Mouse (Mus musculus) heart, embryonic 12.5 days (tissue): Measurements from ENCODE around the gene Tmem25. TPM values are rescaled to one million over a fixed set of nuclear protein-coding genes. Genes with fewer than 3 reads are reported as not detected.

ENCODE experiments used
- ATAC-seq: fragments of 200-750 bp; cut with Nextera tagmentation; 2 replicates; pipeline ENCODE4 v1.8.0; 2017; ENCODE audit warnings: moderate TSS enrichment, moderate library complexity; ENCODE audit not compliant: insufficient number of reproducible peaks, low FRiP score
- H3K27ac ChIP-seq: fragments of 300-500 bp; sonication (generic); 2 replicates; pipeline ENCODE4 v1.5.1; 2016; ENCODE audit warnings: mild to moderate bottlenecking, moderate library complexity; ENCODE audit not compliant: poor library complexity, severe bottlenecking
- H3K27me3 ChIP-seq: fragments of 300-500 bp; sonication (generic); replicated peaks from 2 replicates; pipeline ENCODE4 v1.6.1; 2016; ENCODE audit warnings: mild to moderate bottlenecking, moderate library complexity
- H3K36me3 ChIP-seq: fragments of 300-500 bp; sonication (generic); 2 replicates; pipeline ENCODE4 v1.6.1; 2016; ENCODE audit warnings: mild to moderate bottlenecking, moderate library complexity
- H3K4me1 ChIP-seq: fragments of 300-500 bp; sonication (generic); replicated peaks from 2 replicates; pipeline ENCODE4 v1.6.1; 2016; ENCODE audit warnings: mild to moderate bottlenecking
- H3K4me2 ChIP-seq: fragments of 300-500 bp; sonication (generic); 2 replicates; pipeline ENCODE4 v1.6.1; 2016; ENCODE audit warnings: mild to moderate bottlenecking, moderate library complexity
- H3K4me3 ChIP-seq: fragments of 300-500 bp; sonication (generic); 2 replicates; pipeline ENCODE4 v1.5.1; 2016; ENCODE audit warnings: mild to moderate bottlenecking
- H3K9ac ChIP-seq: fragments of 300-500 bp; sonication (generic); 2 replicates; pipeline ENCODE4 v1.6.1; 2016; ENCODE audit warnings: mild to moderate bottlenecking, moderate library complexity
- H3K9me3 ChIP-seq: fragments of 300-500 bp; sonication (generic); replicated peaks from 2 replicates; pipeline ENCODE4 v1.6.1; 2016; ENCODE audit warnings: mild to moderate bottlenecking, moderate library complexity
- WGBS: fragments of 180-500 bp; shearing (Covaris S2); methylation state at CpG from one replicate; pipeline ENCODE4 v1.1.7; 2016; 5-methylcytosine and 5-hydroxymethylcytosine counted together
- polyA plus RNA-seq: library from polyadenylated mRNA; unstranded; fragments of >200 nt; fragmentation: Nextera tagmentation; extraction: Ambion mirVana; gene quantifications from 2 replicates; pipeline ENCODE4 v1.2.1, GENCODE M21; 2016

Gene Tmem25
- polyA plus RNA-seq, result 2.2 and 2.4 TPM in 2 replicates

DNA sequence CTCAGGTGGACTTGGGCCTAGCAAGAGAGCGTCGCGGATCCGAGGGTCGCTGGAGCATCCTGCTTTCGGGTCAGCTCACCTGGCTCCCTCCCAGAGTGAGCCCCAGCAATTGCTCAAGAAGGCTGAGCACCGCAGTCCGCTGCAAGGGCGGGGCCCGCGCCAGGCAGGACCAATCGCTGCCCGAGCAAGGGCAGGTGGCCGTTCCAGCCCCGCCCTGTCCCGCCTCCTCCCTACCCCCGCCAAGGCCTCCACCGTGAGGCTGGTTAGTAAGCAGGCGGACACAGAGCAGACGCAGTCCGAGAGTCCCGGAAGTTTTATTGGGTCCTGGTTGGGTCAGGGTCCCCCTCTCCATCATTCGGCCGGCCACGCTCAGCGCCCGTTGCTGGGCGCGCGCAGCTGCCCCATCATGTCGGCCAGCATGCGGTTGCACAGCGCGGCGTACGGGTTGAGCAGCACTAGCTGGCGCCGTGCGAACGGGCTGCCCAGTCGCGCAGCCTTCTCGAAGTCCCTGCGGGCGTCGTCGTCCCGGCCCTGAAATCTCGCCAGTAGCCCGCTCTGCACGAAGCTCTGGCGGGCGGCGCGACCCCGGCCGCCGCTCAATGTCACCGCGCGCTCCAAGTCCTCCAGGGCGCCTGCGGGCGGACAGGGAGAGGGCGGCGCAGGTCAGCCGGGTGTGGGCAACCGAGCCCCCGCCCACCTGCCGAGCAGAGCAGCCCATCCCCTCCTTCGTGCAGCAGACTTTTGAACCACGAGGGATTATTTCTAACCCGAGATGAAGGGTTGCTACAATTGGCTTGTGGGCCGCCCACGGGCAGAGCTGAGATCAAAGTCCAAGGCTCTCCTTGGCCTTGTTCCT, at the start of gene Tmem25:
Tmem25 (minus strand) TSS at position 206 of the 856 bp plus-strand sequence.
- Histone ChIP-seq H3K36me3 (no peaks in the 10 kb centered on the region), H3K4me2 (peak within 1 kb of the TSS; percentile 91), H3K4me3 (peak within 1 kb of the TSS; percentile 66), H3K27me3 (peaks cover 30% of the 10 kb centered on the region), H3K27ac (peak within 1 kb of the TSS; percentile 49), H3K4me1 (peaks cover 13% of the 10 kb centered on the region), H3K9ac (peak within 1 kb of the TSS; percentile 77), H3K9me3 (no peaks in the 10 kb centered on the region)
- under 1% methylated on average over 75 of the region's 75 CpGs for WGBS
- ATAC-seq, result peak; percentile 92

DNA sequence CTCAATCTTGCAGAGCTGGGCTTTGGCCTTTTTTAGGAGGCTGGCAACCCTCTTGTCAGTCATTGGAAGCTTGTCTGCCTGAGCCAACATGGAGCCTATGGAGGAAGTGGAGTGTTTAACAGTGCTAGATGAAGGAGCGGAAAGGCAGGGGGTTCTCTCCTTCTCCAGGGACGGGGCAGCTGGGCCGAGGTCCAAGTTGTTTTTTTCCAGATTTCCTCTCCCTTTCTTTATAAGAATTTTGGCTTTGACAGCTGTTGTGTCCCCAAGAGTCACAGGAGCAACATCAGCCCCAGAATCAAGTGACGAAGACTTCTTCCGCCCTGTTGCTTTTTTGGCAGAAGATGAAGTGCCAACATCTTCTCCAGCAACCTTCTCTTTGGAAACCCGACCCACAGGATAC, 48.3 kb upstream of the Tmem25 start:
- Histone ChIP-seq H3K27me3 (no peaks in the 10 kb centered on the region), H3K27ac (no peak overlapping the region), H3K4me3 (no peak overlapping the region), H3K36me3 (peaks cover 72% of the 10 kb centered on the region), H3K9me3 (no peaks in the 10 kb centered on the region), H3K9ac (no peak overlapping the region), H3K4me1 (0 out of 2 replicates have a peak, but pooled peaks cover 2% of the 10 kb centered on the region), H3K4me2 (no peak overlapping the region)
- 81% methylated on average over 6 of the region's 6 CpGs for WGBS
- ATAC-seq, result no peak

DNA sequence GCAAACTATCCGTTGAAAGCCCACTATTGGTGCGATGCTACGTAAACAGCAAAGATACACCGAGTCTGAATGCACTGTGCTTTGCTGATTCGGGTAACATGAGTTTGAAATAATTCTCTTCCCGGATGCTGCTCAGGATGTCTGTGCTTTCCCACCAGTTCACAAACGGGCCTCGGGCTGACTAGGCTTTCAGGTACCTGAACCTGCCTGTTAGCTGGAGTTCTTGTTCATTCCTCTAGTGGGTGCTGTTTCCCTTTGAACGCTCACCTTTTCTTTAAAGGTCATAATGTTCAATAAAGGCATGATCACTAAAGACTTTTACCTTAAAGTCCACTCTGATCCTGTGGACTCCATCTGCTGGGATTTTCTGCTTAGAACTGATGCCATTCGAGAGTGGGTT, 42.1 kb upstream of the Tmem25 start:
- H3K36me3 ChIP-seq, result peaks cover 88% of the 10 kb centered on the region
- no peaks in the 10 kb centered on the region for H3K27me3 ChIP-seq
- no peak overlapping the region for H3K27ac ChIP-seq
- 86% methylated on average over 10 of the region's 10 CpGs for WGBS
- no peak for ATAC-seq
- H3K9me3 ChIP-seq, result no peaks in the 10 kb centered on the region
- no peak overlapping the region for H3K9ac ChIP-seq
- no peak overlapping the region for H3K4me2 ChIP-seq
- 0 out of 2 replicates have a peak, but pooled peaks cover 2% of the 10 kb centered on the region for H3K4me1 ChIP-seq
- no peak overlapping the region for H3K4me3 ChIP-seq

DNA sequence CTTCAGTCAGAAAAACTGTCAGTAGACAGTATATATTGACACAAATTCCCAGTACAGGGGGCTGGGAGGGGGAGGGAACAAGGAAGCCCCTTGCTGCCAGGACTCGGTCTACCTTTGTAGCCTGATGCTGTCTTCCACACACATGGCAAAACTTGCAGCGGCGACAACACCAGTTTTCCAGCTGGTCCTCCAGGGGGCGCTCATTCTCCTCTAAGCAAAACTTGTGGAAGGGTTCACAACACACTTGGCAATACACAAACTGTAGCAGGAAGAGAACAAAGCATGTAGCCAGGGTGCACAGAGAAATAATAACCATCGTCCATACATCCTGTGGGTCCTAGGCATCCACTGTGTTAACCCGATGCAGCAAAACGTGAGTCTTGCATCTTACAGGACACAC, 37.3 kb upstream of the Tmem25 start:
- Histone ChIP-seq H3K4me2 (no peak overlapping the region), H3K27ac (no peak overlapping the region), H3K4me3 (no peak overlapping the region), H3K4me1 (peaks cover 6% of the 10 kb centered on the region; the same call in 1 of the 2 replicates), H3K9ac (no peak overlapping the region), H3K27me3 (no peaks in the 10 kb centered on the region), H3K9me3 (no peaks in the 10 kb centered on the region), H3K36me3 (peaks cover 90% of the 10 kb centered on the region)
- WGBS, result 56% methylated on average over 7 of the region's 7 CpGs
- no peak for ATAC-seq

DNA sequence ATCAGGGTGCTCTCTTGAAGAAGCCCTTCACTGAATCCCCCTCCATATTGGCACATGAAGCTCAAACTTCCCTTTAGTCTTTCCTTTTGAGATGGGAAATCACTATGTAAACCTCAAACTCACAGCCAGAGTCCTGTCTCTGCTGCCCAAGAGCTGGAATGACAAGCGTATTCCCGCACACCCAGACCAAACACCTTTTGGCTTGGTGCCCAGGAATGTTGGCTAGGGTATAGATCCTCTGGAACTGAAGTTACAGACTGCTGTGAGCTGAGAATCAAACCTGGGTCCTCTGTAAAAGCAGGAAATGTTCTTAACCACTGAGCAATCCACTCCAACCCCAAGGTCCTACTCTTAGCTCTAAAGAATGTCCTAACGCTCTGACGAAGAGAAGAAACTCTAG, 33.2 kb upstream of the Tmem25 start:
- Histone ChIP-seq H3K27ac (no peak overlapping the region), H3K4me2 (no peak overlapping the region), H3K4me3 (no peak overlapping the region), H3K36me3 (peaks cover 93% of the 10 kb centered on the region), H3K9me3 (no peaks in the 10 kb centered on the region), H3K9ac (no peak overlapping the region), H3K27me3 (no peaks in the 10 kb centered on the region), H3K4me1 (peaks cover 6% of the 10 kb centered on the region; the same call in 1 of the 2 replicates)
- no peak for ATAC-seq
- 74% methylated on average over 4 of the region's 4 CpGs for WGBS

DNA sequence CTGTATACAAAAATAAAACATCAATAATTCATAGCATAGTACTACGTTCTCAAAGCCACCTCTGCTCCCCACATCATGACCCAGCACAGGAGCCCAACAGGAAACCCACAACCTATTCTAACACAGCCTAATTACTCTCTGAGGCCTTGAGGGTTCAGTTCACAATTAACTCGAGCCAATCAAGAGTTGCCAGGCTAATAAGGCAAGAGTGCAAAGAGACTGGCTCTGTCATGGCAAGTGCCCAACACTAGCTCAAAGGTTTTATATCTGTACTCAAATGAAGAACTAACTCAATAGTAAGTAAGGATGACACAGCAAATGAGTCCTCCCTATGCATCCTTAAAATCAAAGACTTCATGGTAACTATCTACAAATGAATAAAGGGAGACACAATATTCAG, 31.4 kb upstream of the Tmem25 start:
- WGBS, result 88% methylated on average over 2 of the region's 2 CpGs
- ATAC-seq, result no peak

DNA sequence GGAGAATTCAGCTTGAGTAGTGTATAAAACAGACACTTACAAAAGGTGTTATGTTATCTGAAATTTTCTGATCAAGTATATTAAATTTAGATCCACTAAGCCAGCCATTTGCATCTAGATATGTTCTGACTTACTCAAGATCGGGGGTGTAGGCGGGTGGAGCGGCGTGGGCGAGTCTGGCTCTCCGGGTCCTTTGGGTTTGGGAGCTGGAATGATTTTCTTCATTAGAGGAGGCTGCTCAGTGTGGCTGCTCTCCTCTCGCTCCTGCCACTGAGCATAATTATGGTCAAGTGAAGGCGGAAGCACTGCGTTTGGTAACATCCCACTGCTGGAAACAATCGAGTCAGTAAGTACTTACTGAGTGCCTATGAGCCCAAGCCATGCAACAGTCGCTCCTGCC, 29.8 kb upstream of the Tmem25 start:
- no peaks in the 10 kb centered on the region for H3K9me3 ChIP-seq
- H3K4me1 ChIP-seq, result peaks cover 6% of the 10 kb centered on the region; the same call in 1 of the 2 replicates
- ATAC-seq, result no peak
- WGBS, result 91% methylated on average over 11 of the region's 11 CpGs
- no peak overlapping the region for H3K4me3 ChIP-seq
- no peak overlapping the region for H3K27ac ChIP-seq
- peaks cover 93% of the 10 kb centered on the region for H3K36me3 ChIP-seq
- H3K9ac ChIP-seq, result no peak overlapping the region
- H3K27me3 ChIP-seq, result no peaks in the 10 kb centered on the region
- no peak overlapping the region for H3K4me2 ChIP-seq

More for the DNA sequence above, 31.4 kb upstream of the Tmem25 start:
- H3K36me3 ChIP-seq, result peaks cover 94% of the 10 kb centered on the region
- no peak overlapping the region for H3K4me2 ChIP-seq
- H3K27me3 ChIP-seq, result no peaks in the 10 kb centered on the region
- H3K27ac ChIP-seq, result no peak overlapping the region
- no peak overlapping the region for H3K4me3 ChIP-seq
- no peak overlapping the region for H3K9ac ChIP-seq
- no peaks in the 10 kb centered on the region for H3K9me3 ChIP-seq
- peaks cover 6% of the 10 kb centered on the region; the same call in 1 of the 2 replicates for H3K4me1 ChIP-seq

DNA sequence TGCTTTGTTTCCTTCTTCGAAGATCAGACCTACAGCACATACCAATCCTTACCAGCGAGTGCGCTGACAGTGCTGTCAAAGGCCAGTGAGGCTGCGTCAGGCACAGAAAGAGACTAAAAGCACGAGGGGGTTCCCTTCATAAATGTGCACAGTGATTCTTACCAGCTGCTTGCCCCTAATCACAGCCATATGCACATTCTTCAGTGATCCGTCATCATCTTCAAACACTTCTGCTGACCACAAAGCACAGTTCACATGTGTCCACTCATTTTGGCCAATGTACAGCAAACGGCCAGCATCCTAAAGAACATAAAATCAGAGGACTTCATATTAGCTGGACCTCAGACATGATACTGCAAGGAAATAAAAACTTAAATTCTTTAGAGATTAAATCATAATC, 27.6 kb upstream of the Tmem25 start:
- 80% methylated on average over 7 of the region's 7 CpGs for WGBS
- Histone ChIP-seq H3K4me1 (no peaks in the 10 kb centered on the region), H3K27ac (no peak overlapping the region), H3K9me3 (no peaks in the 10 kb centered on the region), H3K9ac (no peak overlapping the region), H3K36me3 (peaks cover 93% of the 10 kb centered on the region), H3K27me3 (no peaks in the 10 kb centered on the region), H3K4me3 (no peak overlapping the region), H3K4me2 (no peak overlapping the region)
- no peak for ATAC-seq

DNA sequence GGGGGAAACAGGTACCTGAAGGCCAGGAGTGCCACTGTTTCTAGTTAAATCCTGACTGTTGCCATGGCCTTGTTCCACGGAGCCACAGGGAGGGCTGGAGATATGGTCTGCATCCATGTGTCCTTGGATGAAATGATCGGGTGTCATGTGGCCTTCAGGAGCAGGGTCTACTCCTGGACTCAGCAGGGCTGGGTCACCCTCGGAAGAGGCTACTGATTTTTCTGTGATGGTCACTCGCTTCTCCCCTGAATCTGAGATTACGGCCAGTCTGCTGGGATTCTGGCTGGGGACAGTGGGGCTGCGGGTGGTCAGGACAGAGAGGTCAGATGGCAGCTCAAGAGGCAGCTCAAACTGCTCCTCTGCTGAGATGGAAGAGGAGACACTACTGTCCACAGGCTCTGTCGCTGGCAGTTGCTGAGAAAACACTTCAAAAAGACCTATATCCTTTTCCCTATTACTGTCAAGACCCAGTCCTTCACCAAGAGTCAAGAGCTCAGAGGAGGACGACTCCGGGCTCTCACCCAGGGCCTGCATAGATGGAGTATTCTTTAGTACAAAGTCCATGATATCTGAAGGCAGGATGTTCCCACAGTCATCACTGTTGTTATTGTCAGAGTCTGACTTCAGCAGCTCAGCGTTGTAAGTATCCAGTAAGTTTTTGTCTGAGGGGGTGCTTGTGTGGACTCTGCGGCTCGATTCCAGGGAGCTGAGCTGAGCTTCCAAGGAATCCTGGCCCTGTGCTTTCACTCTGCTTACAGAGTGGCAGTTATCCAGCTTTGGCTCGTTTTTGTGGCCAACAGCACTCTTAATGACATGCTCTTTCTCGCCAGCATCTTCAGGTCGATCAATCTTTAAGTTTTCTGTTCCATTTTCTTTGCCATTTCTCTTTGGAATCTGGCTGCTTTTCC, 21.1 kb upstream of the Tmem25 start:
- ATAC-seq, result no peak
- Histone ChIP-seq H3K4me2 (no peak overlapping the region), H3K9me3 (no peaks in the 10 kb centered on the region), H3K4me1 (no peaks in the 10 kb centered on the region), H3K27me3 (no peaks in the 10 kb centered on the region), H3K4me3 (no peak overlapping the region), H3K36me3 (peaks cover 99% of the 10 kb centered on the region), H3K27ac (no peak overlapping the region), H3K9ac (no peak overlapping the region)
- WGBS, result 88% methylated on average over 15 of the region's 15 CpGs

DNA sequence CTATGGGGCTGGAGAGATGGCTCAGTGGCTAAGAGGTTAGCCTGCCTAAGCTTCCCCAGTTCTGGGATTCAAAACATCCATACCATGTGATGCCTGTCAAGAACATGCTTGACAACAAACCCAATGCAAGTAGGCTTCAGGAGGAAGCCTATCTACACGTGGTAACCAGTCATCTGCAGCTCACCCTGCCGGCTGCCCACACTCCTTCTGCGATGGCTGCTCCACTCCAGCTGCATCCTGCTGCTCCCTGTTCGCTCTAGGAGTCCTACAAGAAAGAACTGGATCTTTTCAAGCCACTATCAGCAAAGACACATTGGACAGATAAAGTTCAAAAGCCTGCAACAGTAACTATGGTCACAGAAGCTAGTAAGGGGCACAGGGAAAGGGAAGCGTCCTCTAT, 18.4 kb upstream of the Tmem25 start:
- no peak for ATAC-seq
- H3K9me3 ChIP-seq, result no peaks in the 10 kb centered on the region
- H3K27ac ChIP-seq, result no peak overlapping the region
- no peaks in the 10 kb centered on the region for H3K27me3 ChIP-seq
- no peaks in the 10 kb centered on the region for H3K4me1 ChIP-seq
- no peak overlapping the region for H3K4me3 ChIP-seq
- peaks cover 100% of the 10 kb centered on the region for H3K36me3 ChIP-seq
- no peak overlapping the region for H3K9ac ChIP-seq
- no peak overlapping the region for H3K4me2 ChIP-seq
- 54% methylated on average over 5 of the region's 5 CpGs for WGBS

DNA sequence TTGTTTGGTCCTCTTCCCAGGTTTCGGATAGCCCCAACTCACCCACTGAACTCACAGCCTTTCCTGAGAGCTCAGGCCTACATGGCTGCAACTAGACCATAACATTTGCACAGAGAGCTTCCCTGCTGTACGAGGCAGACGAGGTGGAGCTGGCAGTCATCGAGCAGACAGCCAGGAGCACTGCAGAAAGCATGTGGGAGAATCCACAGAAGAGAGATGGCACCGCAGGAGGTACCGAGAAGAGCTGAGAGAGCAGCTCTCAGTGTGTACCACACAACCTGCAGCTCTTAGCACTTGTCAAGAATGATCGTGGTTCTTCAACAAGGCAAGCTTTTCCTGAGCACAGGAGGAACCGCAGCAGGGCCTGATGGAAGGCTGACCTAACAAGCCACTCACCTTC, 15.1 kb upstream of the Tmem25 start:
- no peak for ATAC-seq
- Histone ChIP-seq H3K4me3 (no peak overlapping the region), H3K27me3 (no peaks in the 10 kb centered on the region), H3K4me1 (no peaks in the 10 kb centered on the region), H3K9me3 (no peaks in the 10 kb centered on the region), H3K4me2 (no peak overlapping the region), H3K36me3 (peaks cover 95% of the 10 kb centered on the region), H3K9ac (no peak overlapping the region), H3K27ac (no peak overlapping the region)
- WGBS, result 90% methylated on average over 8 of the region's 8 CpGs
